Mouse (Mus musculus) liver, embryonic 12.5 days (tissue): Measurements from ENCODE around the gene Fank1. TPM values are rescaled to one million over a fixed set of nuclear protein-coding genes. Genes with fewer than 3 reads are reported as not detected.
A peak's percentile ranks its signal among the peaks of the same experiment; 100 is the strongest.

Experiments used
- ATAC-seq: fragments of 200-750 bp; cut with Nextera tagmentation; 2 replicates; pipeline ENCODE4 v1.8.0; 2017; ENCODE audit warnings: moderate number of reproducible peaks, mild to moderate bottlenecking, moderate library complexity
- H3K27ac ChIP-seq: fragments of 300-500 bp; sonication (generic); 2 replicates; pipeline ENCODE4 v1.5.1; 2016; ENCODE audit warnings: mild to moderate bottlenecking
- H3K27me3 ChIP-seq: fragments of 300-500 bp; sonication (generic); replicated peaks from 2 replicates; pipeline ENCODE4 v1.6.1; 2016; ENCODE audit warnings: mild to moderate bottlenecking, moderate library complexity
- H3K36me3 ChIP-seq: fragments of 300-500 bp; sonication (generic); 2 replicates; pipeline ENCODE4 v1.6.1; 2016; ENCODE audit warnings: mild to moderate bottlenecking, moderate library complexity
- H3K4me1 ChIP-seq: fragments of 300-500 bp; sonication (generic); 2 replicates; pipeline ENCODE4 v1.6.1; 2016
- H3K4me2 ChIP-seq: fragments of 300-500 bp; sonication (generic); 2 replicates; pipeline ENCODE4 v1.6.1; 2016; ENCODE audit warnings: mild to moderate bottlenecking, moderate library complexity
- H3K4me3 ChIP-seq: fragments of 300-500 bp; sonication (generic); 2 replicates; pipeline ENCODE4 v1.5.1; 2016; ENCODE audit warnings: mild to moderate bottlenecking, moderate library complexity
- H3K9ac ChIP-seq: fragments of 300-500 bp; sonication (generic); 2 replicates; pipeline ENCODE4 v1.6.1; 2016; ENCODE audit warnings: mild to moderate bottlenecking, moderate library complexity
- H3K9me3 ChIP-seq: fragments of 300-500 bp; sonication (generic); replicated peaks from 2 replicates; pipeline ENCODE4 v1.6.1; 2016; ENCODE audit warnings: mild to moderate bottlenecking, moderate library complexity
- WGBS: fragments of 180-500 bp; shearing (Covaris S2); methylation state at CpG from one replicate; pipeline ENCODE4 v1.1.7; 2016; ENCODE audit not compliant: insufficient replicate concordance; 5-methylcytosine and 5-hydroxymethylcytosine counted together
- polyA plus RNA-seq: library from polyadenylated mRNA; unstranded; fragments of >200 nt; fragmentation: Nextera tagmentation; extraction: Ambion mirVana; gene quantifications from 2 replicates; pipeline ENCODE4 v1.2.1, GENCODE M21; 2016

Gene Fank1
- polyA plus RNA-seq, 1 experiment from 2014 or later, result 0.10 TPM

DNA sequence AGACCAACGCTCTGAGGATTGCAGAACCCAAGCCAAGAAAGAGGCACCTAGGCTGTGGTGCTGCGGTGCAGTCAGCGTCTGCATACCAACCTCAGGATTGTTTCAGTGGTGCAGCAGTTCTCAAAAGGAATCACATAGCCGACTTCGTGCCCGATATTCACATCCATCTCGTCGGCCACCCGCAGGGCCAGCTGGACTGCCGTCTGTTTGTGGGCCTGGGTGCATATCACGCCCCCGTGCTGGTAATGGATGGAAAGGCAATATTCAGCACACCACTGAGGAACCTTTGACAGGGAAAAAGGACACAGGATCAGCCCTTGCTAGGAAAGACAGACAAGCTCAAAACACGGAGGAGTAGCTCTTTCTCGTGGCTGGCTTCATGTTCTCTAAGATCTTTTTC lies 27.9 kb upstream of the Fank1 start:
- 0 out of 2 replicates have a peak, but pooled peaks cover 6% of the 10 kb centered on the region for H3K4me1 ChIP-seq
- 86% methylated on average over 14 of the region's 14 CpGs for WGBS
- no peak overlapping the region for H3K4me3 ChIP-seq
- peaks cover 11% of the 10 kb centered on the region for H3K36me3 ChIP-seq
- no peaks in the 10 kb centered on the region for H3K27me3 ChIP-seq
- no peak overlapping the region for H3K4me2 ChIP-seq
- H3K9me3 ChIP-seq, result no peaks in the 10 kb centered on the region
- H3K9ac ChIP-seq, result no peak overlapping the region
- ATAC-seq, result no peak
- H3K27ac ChIP-seq, result no peak overlapping the region

- WGBS, result 73% methylated on average over 5 of the region's 5 CpGs
- no peak overlapping the region for H3K27ac ChIP-seq
These were observed 26.0 kb upstream of the Fank1 start for GRCm38 (mm10) chr7:133750666-133751065.

DNA sequence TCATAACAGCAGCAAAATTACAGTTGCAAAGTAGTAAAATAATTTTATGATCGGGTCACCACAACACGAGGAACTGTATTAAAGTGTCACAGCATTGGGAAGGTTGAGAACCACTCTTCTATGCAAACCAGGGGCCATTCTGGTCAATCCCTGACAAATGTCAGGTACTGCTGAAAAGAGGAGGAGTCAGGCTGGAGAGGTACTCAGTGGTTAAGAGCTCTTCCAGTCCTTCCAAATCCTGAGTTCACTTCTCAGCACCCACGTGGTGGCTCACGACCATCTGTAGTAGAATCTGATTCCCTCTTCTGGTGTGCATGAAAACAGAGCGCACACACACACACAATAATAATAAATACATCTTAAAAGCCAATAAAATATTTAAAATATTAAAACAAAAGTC lies 25.5 kb upstream of the Fank1 start:
- ATAC-seq, result no peak
- 78% methylated on average over 5 of the region's 5 CpGs for WGBS
- Histone ChIP-seq H3K36me3 (peaks cover 11% of the 10 kb centered on the region), H3K27ac (no peak overlapping the region), H3K4me1 (0 out of 2 replicates have a peak, but pooled peaks cover 5% of the 10 kb centered on the region), H3K9me3 (no peaks in the 10 kb centered on the region), H3K4me2 (no peak overlapping the region), H3K9ac (no peak overlapping the region), H3K4me3 (no peak overlapping the region), H3K27me3 (no peaks in the 10 kb centered on the region)

More at GRCm38 (mm10) chr7:133750666-133751065, 26.0 kb upstream of the Fank1 start:
- no peaks in the 10 kb centered on the region for H3K27me3 ChIP-seq
- no peaks in the 10 kb centered on the region for H3K9me3 ChIP-seq
- 0 out of 2 replicates have a peak, but pooled peaks have one; percentile 10 for ATAC-seq
- no peak overlapping the region for H3K4me3 ChIP-seq
- H3K36me3 ChIP-seq, result peaks cover 11% of the 10 kb centered on the region
- H3K4me2 ChIP-seq, result no peak overlapping the region
- 0 out of 2 replicates have a peak, but pooled peaks cover 5% of the 10 kb centered on the region for H3K4me1 ChIP-seq
- H3K9ac ChIP-seq, result no peak overlapping the region

DNA sequence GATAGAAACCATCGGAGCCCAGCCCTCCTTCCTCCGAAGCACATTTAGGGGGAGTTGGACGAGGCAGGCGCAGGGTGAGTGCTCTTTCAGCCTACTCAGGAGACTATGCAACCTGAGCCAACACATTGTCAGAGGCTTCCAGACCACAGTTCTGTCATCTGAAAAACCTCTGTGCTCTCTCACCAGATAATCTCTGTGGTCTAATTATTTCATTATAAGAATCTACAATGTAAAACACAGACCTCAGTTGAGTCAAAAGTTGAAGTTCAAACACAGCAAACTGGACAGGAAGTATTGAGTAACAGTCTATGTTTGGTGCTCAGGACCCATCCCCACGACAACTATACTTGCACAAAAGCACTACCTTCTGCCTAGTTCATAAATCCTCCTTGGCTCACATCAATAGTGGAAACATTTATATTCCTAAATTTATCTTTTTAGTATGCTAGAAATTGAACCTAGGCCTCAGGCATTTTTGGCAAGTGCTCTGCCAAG lies 18.7 kb upstream of the Fank1 start:
- Histone ChIP-seq H3K4me1 (peaks cover 7% of the 10 kb centered on the region; the same call in 1 of the 2 replicates), H3K36me3 (peaks cover 7% of the 10 kb centered on the region), H3K27ac (no peak overlapping the region), H3K9me3 (peaks cover 5% of the 10 kb centered on the region; the same call in 1 of the 2 replicates), H3K27me3 (no peaks in the 10 kb centered on the region), H3K9ac (no peak overlapping the region), H3K4me2 (no peak overlapping the region), H3K4me3 (no peak overlapping the region)
- WGBS, result 59% methylated on average over 5 of the region's 5 CpGs
- no peak for ATAC-seq

DNA sequence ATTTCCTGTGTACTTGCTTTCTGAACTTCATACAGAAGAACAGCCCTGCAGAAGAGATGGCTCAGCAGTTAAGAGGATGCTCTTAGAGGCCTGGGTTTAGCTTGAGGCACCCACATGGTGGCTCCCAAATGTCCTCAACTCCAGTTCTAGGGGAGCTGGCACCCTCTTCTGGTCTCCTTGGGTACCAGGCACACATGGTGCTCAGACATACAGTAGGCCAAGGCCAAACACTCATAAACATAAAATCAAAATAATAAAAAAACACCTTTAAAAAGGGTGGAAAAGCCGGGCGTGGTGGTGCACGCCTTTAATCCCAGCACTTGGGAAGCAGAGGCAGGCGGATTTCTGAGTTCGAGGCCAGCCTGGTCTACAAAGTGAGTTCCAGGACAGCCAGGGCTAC lies 17.9 kb upstream of the Fank1 start:
- H3K9me3 ChIP-seq, result peaks cover 5% of the 10 kb centered on the region; the same call in 1 of the 2 replicates
- WGBS, result 90% methylated on average over 5 of the region's 5 CpGs
- peaks cover 7% of the 10 kb centered on the region; the same call in 1 of the 2 replicates for H3K4me1 ChIP-seq
- no peak overlapping the region for H3K4me3 ChIP-seq
- no peaks in the 10 kb centered on the region for H3K27me3 ChIP-seq
- no peak overlapping the region for H3K9ac ChIP-seq
- ATAC-seq, result no peak
- H3K36me3 ChIP-seq, result peaks cover 7% of the 10 kb centered on the region
- no peak overlapping the region for H3K4me2 ChIP-seq
- no peak overlapping the region for H3K27ac ChIP-seq

- Histone ChIP-seq H3K4me3 (no peak overlapping the region), H3K4me2 (peak overlapping the region; percentile 18)
- ATAC-seq, result no peak
These were observed 16.9 kb upstream of the Fank1 start for GRCm38 (mm10) chr7:133759611-133760353.

DNA sequence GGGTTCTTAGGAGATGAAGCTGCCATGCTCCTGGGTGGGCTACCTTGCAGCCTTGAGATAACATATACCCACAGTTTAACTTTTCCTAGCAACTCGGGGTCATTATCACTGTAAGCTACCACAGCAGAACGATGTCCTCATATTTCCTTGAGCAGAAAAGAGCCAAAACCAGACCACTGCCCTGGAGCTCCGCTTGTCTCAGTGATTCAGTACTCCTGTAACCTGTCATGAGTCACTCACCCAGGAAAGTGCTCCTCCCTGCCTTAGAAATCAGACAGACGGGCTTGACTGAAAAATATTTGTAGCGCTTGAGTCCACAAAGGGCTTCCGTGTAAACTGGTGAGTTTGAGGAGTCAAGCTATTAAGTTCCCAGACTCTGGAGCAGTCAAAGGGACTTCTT lies 14.0 kb upstream of the Fank1 start:
- no peak overlapping the region for H3K4me2 ChIP-seq
- peaks cover 5% of the 10 kb centered on the region; the same call in 1 of the 2 replicates for H3K9me3 ChIP-seq
- H3K36me3 ChIP-seq, result peaks cover 7% of the 10 kb centered on the region
- no peaks in the 10 kb centered on the region for H3K27me3 ChIP-seq
- WGBS, result 58% methylated on average over 6 of the region's 6 CpGs
- no peak for ATAC-seq
- H3K4me3 ChIP-seq, result no peak overlapping the region
- H3K4me1 ChIP-seq, result peaks cover 7% of the 10 kb centered on the region; the same call in 1 of the 2 replicates
- H3K9ac ChIP-seq, result no peak overlapping the region
- H3K27ac ChIP-seq, result no peak overlapping the region

More at GRCm38 (mm10) chr7:133759611-133760353, 16.9 kb upstream of the Fank1 start:
- Histone ChIP-seq H3K36me3 (peaks cover 7% of the 10 kb centered on the region), H3K27me3 (no peaks in the 10 kb centered on the region), H3K4me1 (peaks cover 7% of the 10 kb centered on the region; the same call in 1 of the 2 replicates), H3K9ac (no peak overlapping the region), H3K9me3 (peaks cover 5% of the 10 kb centered on the region; the same call in 1 of the 2 replicates), H3K27ac (no peak overlapping the region)
- 57% methylated on average over 27 of the region's 27 CpGs for WGBS

GRCm38 (mm10) chr7:133764425-133764824 lies 12.2 kb upstream of the Fank1 start:
- Histone ChIP-seq H3K27ac (no peak overlapping the region), H3K9me3 (peaks cover 5% of the 10 kb centered on the region; the same call in 1 of the 2 replicates), H3K36me3 (peaks cover 3% of the 10 kb centered on the region), H3K27me3 (no peaks in the 10 kb centered on the region), H3K9ac (no peak overlapping the region), H3K4me1 (peaks cover 7% of the 10 kb centered on the region; the same call in 1 of the 2 replicates), H3K4me2 (no peak overlapping the region), H3K4me3 (no peak overlapping the region)
- 56% methylated on average over 2 of the region's 2 CpGs for WGBS
- no peak for ATAC-seq

DNA sequence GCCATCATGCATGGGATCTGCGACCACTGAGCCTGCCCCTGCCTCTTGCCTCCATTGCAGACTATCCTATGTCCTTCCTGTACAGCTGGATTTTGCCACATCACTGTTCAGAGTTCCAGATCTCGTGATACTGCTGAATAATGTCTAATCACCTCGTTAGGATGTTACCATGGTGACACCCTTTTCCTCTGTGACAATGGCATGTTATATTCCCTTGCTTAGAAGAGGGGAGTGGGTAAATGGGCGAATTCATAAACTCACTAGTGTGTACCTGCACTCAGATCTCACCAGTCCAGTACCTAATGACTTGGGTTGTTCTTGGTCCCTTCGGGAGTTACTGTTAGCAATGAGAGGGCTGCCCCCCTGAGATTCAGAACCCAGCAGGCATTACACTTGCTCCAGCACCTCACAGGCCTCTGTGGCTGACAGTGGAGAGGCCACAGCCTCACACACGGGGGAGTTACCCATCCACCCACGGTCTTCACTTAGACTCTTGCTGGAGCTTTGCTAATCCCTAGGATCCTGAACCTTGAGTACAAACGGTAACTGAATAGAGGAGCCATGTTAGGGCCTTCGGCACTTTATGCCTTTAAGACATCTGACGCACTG lies 11.3 kb upstream of the Fank1 start:
- no peak for ATAC-seq
- no peak overlapping the region for H3K27ac ChIP-seq

DNA sequence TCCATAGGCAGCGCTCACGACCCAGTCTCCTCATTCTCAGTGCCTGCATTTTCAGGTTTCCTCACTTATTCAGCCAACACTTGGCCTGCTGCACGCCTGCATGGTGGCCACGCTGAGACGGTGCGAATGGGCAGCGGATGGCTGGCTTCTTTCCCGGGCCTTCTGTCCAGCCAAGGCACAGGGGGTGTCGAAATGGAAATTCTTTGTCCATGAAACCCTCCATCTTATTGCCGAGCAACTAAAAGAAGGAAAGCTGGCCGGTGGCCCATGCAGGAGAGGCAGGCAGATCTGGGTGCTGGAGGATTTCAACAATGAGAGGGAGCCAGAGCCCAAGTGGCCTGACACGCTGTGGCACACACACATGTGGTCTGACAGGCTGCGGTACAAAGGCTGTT lies 10.8 kb upstream of the Fank1 start:
- Histone ChIP-seq H3K27me3 (no peaks in the 10 kb centered on the region), H3K36me3 (no peaks in the 10 kb centered on the region), H3K27ac (no peak overlapping the region), H3K4me1 (peaks cover 7% of the 10 kb centered on the region; the same call in 1 of the 2 replicates), H3K4me2 (no peak overlapping the region), H3K9me3 (peaks cover 5% of the 10 kb centered on the region; the same call in 1 of the 2 replicates), H3K9ac (no peak overlapping the region), H3K4me3 (no peak overlapping the region)
- 89% methylated on average over 13 of the region's 13 CpGs for WGBS
- ATAC-seq, result no peak

More for the DNA sequence above, 11.3 kb upstream of the Fank1 start:
- Histone ChIP-seq H3K4me2 (no peak overlapping the region), H3K4me3 (no peak overlapping the region), H3K27me3 (no peaks in the 10 kb centered on the region), H3K9ac (no peak overlapping the region), H3K9me3 (peaks cover 5% of the 10 kb centered on the region; the same call in 1 of the 2 replicates), H3K36me3 (no peaks in the 10 kb centered on the region), H3K4me1 (peaks cover 7% of the 10 kb centered on the region; the same call in 1 of the 2 replicates)
- 73% methylated on average over 10 of the region's 10 CpGs for WGBS

GRCm38 (mm10) chr7:133768027-133768426 lies 8.6 kb upstream of the Fank1 start:
- WGBS, result 70% methylated on average over 4 of the region's 4 CpGs
- no peak for ATAC-seq
- H3K9ac ChIP-seq, result no peak overlapping the region
- no peaks in the 10 kb centered on the region for H3K9me3 ChIP-seq
- no peaks in the 10 kb centered on the region for H3K27me3 ChIP-seq
- H3K4me3 ChIP-seq, result no peak overlapping the region
- H3K4me2 ChIP-seq, result no peak overlapping the region
- no peak overlapping the region for H3K27ac ChIP-seq
- H3K4me1 ChIP-seq, result no peaks in the 10 kb centered on the region
- H3K36me3 ChIP-seq, result no peaks in the 10 kb centered on the region

DNA sequence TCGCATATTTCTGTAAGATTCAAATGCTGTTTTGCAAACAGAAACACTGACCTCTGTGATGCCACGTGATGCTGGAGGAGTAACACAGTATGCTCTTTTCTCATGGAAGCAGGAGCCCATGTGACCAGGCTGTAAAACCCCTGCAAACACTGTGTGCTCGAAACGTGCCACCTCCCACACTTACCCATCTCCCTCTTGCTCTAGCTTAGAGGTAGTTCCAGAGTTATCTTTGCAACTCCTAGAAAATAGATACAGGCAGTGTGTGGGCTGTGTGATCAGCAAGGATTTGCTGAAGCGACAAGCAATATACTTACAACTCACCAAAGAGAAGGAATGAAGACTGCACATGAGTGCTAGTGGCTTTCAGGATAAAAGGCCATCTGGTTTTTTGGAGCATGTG lies 8.1 kb upstream of the Fank1 start:
- H3K36me3 ChIP-seq, result no peaks in the 10 kb centered on the region
- ATAC-seq, result no peak
- H3K9me3 ChIP-seq, result no peaks in the 10 kb centered on the region
- 66% methylated on average over 5 of the region's 5 CpGs for WGBS
- H3K27ac ChIP-seq, result no peak overlapping the region
- no peak overlapping the region for H3K9ac ChIP-seq
- no peaks in the 10 kb centered on the region for H3K4me1 ChIP-seq
- no peaks in the 10 kb centered on the region for H3K27me3 ChIP-seq
- no peak overlapping the region for H3K4me3 ChIP-seq
- H3K4me2 ChIP-seq, result no peak overlapping the region
